Mouse (Mus musculus): ENCODE measurements around the gene Gm21970. TPM values are rescaled to one million over a fixed set of nuclear protein-coding genes. Genes with fewer than 3 reads are reported as not detected.

Gene Gm21970
- polyA plus RNA-seq, 1 experiment from 2014 or later, result not detected

- WGBS, result 58% methylated on average over 6 of the region's 6 CpGs
- no peaks in the 10 kb centered on the region for H3K9me3 ChIP-seq (ENCODE audit: control insufficient read depth, low read length)
- H3K4me2 ChIP-seq, result no peak overlapping the region
- no peak overlapping the region for H3K9ac ChIP-seq (ENCODE audit: low read depth, low read length)
- no peaks in the 10 kb centered on the region for H3K36me3 ChIP-seq (ENCODE audit: control insufficient read depth, insufficient read depth, low read length)
- H3K27ac ChIP-seq (ENCODE audit: low read depth, low read length), result no peak overlapping the region
- no peak overlapping the region for H3K4me3 ChIP-seq (ENCODE audit: low read depth, low read length)
- peaks cover 27% of the 10 kb centered on the region for H3K4me1 ChIP-seq (replicated peaks; ENCODE audit: control insufficient read depth, insufficient read depth, low read length)
- no peak for DNase-seq (ENCODE audit: low spot score)
- no peaks in the 10 kb centered on the region for H3K27me3 ChIP-seq (replicated peaks; ENCODE audit: control insufficient read depth, insufficient read depth, low read length)
- no peak for ATAC-seq (replicated peaks; ENCODE audit: low FRiP score)
Measured at GRCm38 (mm10) chr16:91452363-91452896, 60.9 kb downstream of the Gm21970 start.

GRCm38 (mm10) chr16:91455868-91456267 is 64.3 kb downstream of the Gm21970 start:
- Histone ChIP-seq H3K27me3 (replicated peaks; ENCODE audit: control insufficient read depth, insufficient read depth, low read length) (no peaks in the 10 kb centered on the region), H3K27ac (ENCODE audit: low read depth, low read length) (no peak overlapping the region), H3K36me3 (ENCODE audit: control insufficient read depth, insufficient read depth, low read length) (no peaks in the 10 kb centered on the region), H3K4me3 (ENCODE audit: low read depth, low read length) (no peak overlapping the region), H3K4me1 (replicated peaks; ENCODE audit: control insufficient read depth, insufficient read depth, low read length) (peaks cover 3% of the 10 kb centered on the region; the same call in 1 of the 2 replicates), H3K9ac (ENCODE audit: low read depth, low read length) (no peak overlapping the region), H3K4me2 (no peak overlapping the region), H3K9me3 (ENCODE audit: control insufficient read depth, low read length) (no peaks in the 10 kb centered on the region)
- no peak for ATAC-seq (replicated peaks; ENCODE audit: low FRiP score)
- 57% methylated on average over 4 of the region's 4 CpGs for WGBS
- no peak for DNase-seq (ENCODE audit: low spot score)

GRCm38 (mm10) chr16:91458301-91458746 is 66.8 kb downstream of the Gm21970 start:
- Histone ChIP-seq H3K9me3 (ENCODE audit: control insufficient read depth, low read length) (no peaks in the 10 kb centered on the region), H3K4me3 (ENCODE audit: low read depth, low read length) (no peak overlapping the region), H3K4me1 (replicated peaks; ENCODE audit: control insufficient read depth, insufficient read depth, low read length) (peaks cover 9% of the 10 kb centered on the region), H3K36me3 (ENCODE audit: control insufficient read depth, insufficient read depth, low read length) (no peaks in the 10 kb centered on the region), H3K27me3 (replicated peaks; ENCODE audit: control insufficient read depth, insufficient read depth, low read length) (no peaks in the 10 kb centered on the region), H3K27ac (ENCODE audit: low read depth, low read length) (no peak overlapping the region), H3K9ac (ENCODE audit: low read depth, low read length) (no peak overlapping the region), H3K4me2 (no peak overlapping the region)
- DNase-seq (ENCODE audit: low spot score), result no peak
- WGBS, result 71% methylated on average over 21 of the region's 21 CpGs
- no peak for ATAC-seq (replicated peaks; ENCODE audit: low FRiP score)

GRCm38 (mm10) chr16:91458976-91459375 is 67.5 kb downstream of the Gm21970 start:
- no peak for ATAC-seq (replicated peaks; ENCODE audit: low FRiP score)
- Histone ChIP-seq H3K4me1 (replicated peaks; ENCODE audit: control insufficient read depth, insufficient read depth, low read length) (peaks cover 13% of the 10 kb centered on the region), H3K27ac (ENCODE audit: low read depth, low read length) (no peak overlapping the region), H3K9ac (ENCODE audit: low read depth, low read length) (no peak overlapping the region), H3K27me3 (replicated peaks; ENCODE audit: control insufficient read depth, insufficient read depth, low read length) (no peaks in the 10 kb centered on the region), H3K4me2 (no peak overlapping the region), H3K4me3 (ENCODE audit: low read depth, low read length) (no peak overlapping the region), H3K36me3 (ENCODE audit: control insufficient read depth, insufficient read depth, low read length) (no peaks in the 10 kb centered on the region), H3K9me3 (ENCODE audit: control insufficient read depth, low read length) (no peaks in the 10 kb centered on the region)
- 74% methylated on average over 5 of the region's 5 CpGs for WGBS
- DNase-seq (ENCODE audit: low spot score), result no peak

GRCm38 (mm10) chr16:91459396-91459795 is 67.9 kb downstream of the Gm21970 start:
- Histone ChIP-seq H3K4me1 (replicated peaks; ENCODE audit: control insufficient read depth, insufficient read depth, low read length) (peaks cover 16% of the 10 kb centered on the region), H3K27me3 (replicated peaks; ENCODE audit: control insufficient read depth, insufficient read depth, low read length) (no peaks in the 10 kb centered on the region), H3K27ac (ENCODE audit: low read depth, low read length) (no peak overlapping the region), H3K9me3 (ENCODE audit: control insufficient read depth, low read length) (no peaks in the 10 kb centered on the region), H3K36me3 (ENCODE audit: control insufficient read depth, insufficient read depth, low read length) (no peaks in the 10 kb centered on the region), H3K9ac (ENCODE audit: low read depth, low read length) (no peak overlapping the region), H3K4me2 (no peak overlapping the region), H3K4me3 (ENCODE audit: low read depth, low read length) (no peak overlapping the region)
- ATAC-seq (replicated peaks; ENCODE audit: low FRiP score) (no peak), DNase-seq (ENCODE audit: low spot score) (no peak)
- WGBS, result 90% methylated on average over 3 of the region's 3 CpGs

- no peak for DNase-seq (ENCODE audit: low spot score)
- no peaks in the 10 kb centered on the region for H3K27me3 ChIP-seq (replicated peaks; ENCODE audit: control insufficient read depth, insufficient read depth, low read length)
- no peak overlapping the region for H3K27ac ChIP-seq (ENCODE audit: low read depth, low read length)
- H3K4me3 ChIP-seq (ENCODE audit: low read depth, low read length), result no peak overlapping the region
- H3K4me2 ChIP-seq, result no peak overlapping the region
- no peaks in the 10 kb centered on the region for H3K36me3 ChIP-seq (ENCODE audit: control insufficient read depth, insufficient read depth, low read length)
- no peak overlapping the region for H3K9ac ChIP-seq (ENCODE audit: low read depth, low read length)
- H3K4me1 ChIP-seq (replicated peaks; ENCODE audit: control insufficient read depth, insufficient read depth, low read length), result peaks cover 16% of the 10 kb centered on the region
- ATAC-seq (replicated peaks; ENCODE audit: low FRiP score), result no peak
- no peaks in the 10 kb centered on the region for H3K9me3 ChIP-seq (ENCODE audit: control insufficient read depth, low read length)
- 72% methylated on average over 11 of the region's 11 CpGs for WGBS
Measured at GRCm38 (mm10) chr16:91459841-91460370, 68.4 kb downstream of the Gm21970 start.

- peak overlapping the region; percentile 42 for H3K4me2 ChIP-seq
- H3K4me1 ChIP-seq (replicated peaks; ENCODE audit: control insufficient read depth, insufficient read depth, low read length), result peaks cover 26% of the 10 kb centered on the region
- no peak for DNase-seq (ENCODE audit: low spot score)
- no peak for ATAC-seq (replicated peaks; ENCODE audit: low FRiP score)
- H3K27ac ChIP-seq (ENCODE audit: low read depth, low read length), result peak overlapping the region; percentile 41; the same call in 1 of the 2 replicates
- no peaks in the 10 kb centered on the region for H3K36me3 ChIP-seq (ENCODE audit: control insufficient read depth, insufficient read depth, low read length)
- H3K9me3 ChIP-seq (ENCODE audit: control insufficient read depth, low read length), result no peaks in the 10 kb centered on the region
- H3K4me3 ChIP-seq (ENCODE audit: low read depth, low read length), result no peak overlapping the region
- WGBS, result 45% methylated on average over 11 of the region's 11 CpGs
- 0 out of 2 replicates have a peak overlapping the region, but pooled peaks have one; percentile 18 for H3K9ac ChIP-seq (ENCODE audit: low read depth, low read length)
- H3K27me3 ChIP-seq (replicated peaks; ENCODE audit: control insufficient read depth, insufficient read depth, low read length), result no peaks in the 10 kb centered on the region
Measured at GRCm38 (mm10) chr16:91461066-91461638, 69.6 kb downstream of the Gm21970 start.

- Histone ChIP-seq H3K27me3 (replicated peaks; ENCODE audit: control insufficient read depth, insufficient read depth, low read length) (no peaks in the 10 kb centered on the region), H3K36me3 (ENCODE audit: control insufficient read depth, insufficient read depth, low read length) (no peaks in the 10 kb centered on the region), H3K4me2 (peak overlapping the region; percentile 16; the same call in 1 of the 2 replicates), H3K9me3 (ENCODE audit: control insufficient read depth, low read length) (no peaks in the 10 kb centered on the region), H3K4me1 (replicated peaks; ENCODE audit: control insufficient read depth, insufficient read depth, low read length) (peaks cover 31% of the 10 kb centered on the region), H3K9ac (ENCODE audit: low read depth, low read length) (no peak overlapping the region), H3K27ac (ENCODE audit: low read depth, low read length) (peak overlapping the region; percentile 5; the same call in 1 of the 2 replicates), H3K4me3 (ENCODE audit: low read depth, low read length) (no peak overlapping the region)
- ATAC-seq (replicated peaks; ENCODE audit: low FRiP score) (no peak), DNase-seq (ENCODE audit: low spot score) (no peak)
- 55% methylated on average over 9 of the region's 9 CpGs for WGBS
Measured at GRCm38 (mm10) chr16:91461773-91462181, 70.3 kb downstream of the Gm21970 start.

GRCm38 (mm10) chr16:91462644-91463043 is 71.1 kb downstream of the Gm21970 start:
- no peaks in the 10 kb centered on the region for H3K27me3 ChIP-seq (replicated peaks; ENCODE audit: control insufficient read depth, insufficient read depth, low read length)
- no peak overlapping the region for H3K4me3 ChIP-seq (ENCODE audit: low read depth, low read length)
- ATAC-seq (replicated peaks; ENCODE audit: low FRiP score) (no peak), DNase-seq (ENCODE audit: low spot score) (no peak)
- peaks cover 32% of the 10 kb centered on the region for H3K4me1 ChIP-seq (replicated peaks; ENCODE audit: control insufficient read depth, insufficient read depth, low read length)
- no peaks in the 10 kb centered on the region for H3K9me3 ChIP-seq (ENCODE audit: control insufficient read depth, low read length)
- no peak overlapping the region for H3K9ac ChIP-seq (ENCODE audit: low read depth, low read length)
- no peaks in the 10 kb centered on the region for H3K36me3 ChIP-seq (ENCODE audit: control insufficient read depth, insufficient read depth, low read length)
- WGBS, result 71% methylated on average over 3 of the region's 3 CpGs
- H3K4me2 ChIP-seq, result no peak overlapping the region
- H3K27ac ChIP-seq (ENCODE audit: low read depth, low read length), result peak overlapping the region; percentile 59

All from liver, embryonic 11.5 days (tissue).